Comparison of ENCODE assay signal across 24 mouse cellular contexts in genomic region chr4:118505551-118505950, GRCm38 (mm10). TPM values are rescaled to one million over a fixed set of nuclear protein-coding genes. Genes with fewer than 3 reads are reported as not detected.
DNase-seq lines count a peak whose midpoint lies in the region; ATAC-seq and TF ChIP-seq lines count a peak whose summit lies in the region.
"Had no signal": no experiment of that assay in that cellular context is flagged by ENCODE, and none has a peak within 500 bp of the region (broad histone marks: within the 10 kb centered on the region; RNA-seq: fewer than 3 reads in every experiment).

No protein-coding gene starts in this region.

- 17% methylated on average over 3 of the region's 3 CpGs for WGBS in heart, adult 2 months
- WGBS in heart, embryonic 12.5 days = 57% methylated on average over 3 of the region's 3 CpGs
- 61% methylated on average over 3 of the region's 3 CpGs for WGBS in midbrain, embryonic 14.5 days

- H3K4me2 ChIP-seq in heart, embryonic 12.5 days = no peak overlapping the region
- H3K4me2 ChIP-seq in midbrain, embryonic 14.5 days (ENCODE audit: low read length) = no peak overlapping the region
- H3K4me2 ChIP-seq: midbrain, embryonic 12.5 days had no signal

- H3K9me3 ChIP-seq in heart, embryonic 12.5 days (replicated peaks) = no peaks in the 10 kb centered on the region
- H3K9me3 ChIP-seq in midbrain, embryonic 14.5 days (ENCODE audit: control insufficient read depth, low read length) = no peaks in the 10 kb centered on the region
- H3K9me3 ChIP-seq: embryonic facial prominence, embryonic 10.5 days; midbrain, embryonic 12.5 days had no signal

- H3K27me3 ChIP-seq in heart, adult 2 months (ENCODE audit: control insufficient read depth, insufficient read depth, low read length) = no peaks in the 10 kb centered on the region
- H3K27me3 ChIP-seq in heart, embryonic 12.5 days (replicated peaks) = no peaks in the 10 kb centered on the region
- H3K27me3 ChIP-seq in midbrain, embryonic 14.5 days (ENCODE audit: control insufficient read depth, insufficient read depth, low read length) = no peaks in the 10 kb centered on the region
- H3K27me3 ChIP-seq: midbrain, embryonic 12.5 days had no signal

- no peak overlapping the region for H3K4me3 ChIP-seq in heart, adult 2 months
- no peak overlapping the region for H3K4me3 ChIP-seq in heart, embryonic 12.5 days
- H3K4me3 ChIP-seq in midbrain, embryonic 14.5 days (replicated peaks; ENCODE audit: low read depth, low read length) = no peak overlapping the region
- H3K4me3 ChIP-seq: embryonic facial prominence, embryonic 10.5 days; erythroblast, embryonic 14.5 days; midbrain, embryonic 12.5 days; myocyte had no signal

- peak; percentile 70 for TF ChIP-seq EP300 in heart, adult 2 months (IDR thresholded peaks at IDR 0.05; ENCODE audit: insufficient read depth, low read depth, low read length)

- H3K36me3 ChIP-seq in heart, adult 2 months (ENCODE audit: control insufficient read depth, insufficient read depth, low read length) = peaks cover 3% of the 10 kb centered on the region; the same call in 1 of the 2 replicates
- H3K36me3 ChIP-seq in heart, embryonic 12.5 days = no peaks in the 10 kb centered on the region
- no peaks in the 10 kb centered on the region for H3K36me3 ChIP-seq in midbrain, embryonic 14.5 days (ENCODE audit: control insufficient read depth, insufficient read depth, low read length)
- H3K36me3 ChIP-seq: embryonic facial prominence, embryonic 10.5 days; midbrain, embryonic 12.5 days had no signal

- no peak for ATAC-seq in heart, embryonic 12.5 days (ENCODE audit: insufficient number of reproducible peaks, low FRiP score)
- ATAC-seq in midbrain, embryonic 14.5 days (ENCODE audit: low FRiP score, low TSS enrichment) = no peak
- no peak for ATAC-seq in frontal cortex, adult (ENCODE audit: low TSS enrichment)
- ATAC-seq in megakaryocyte, adult 5-6 weeks (ENCODE audit: poor library complexity, severe bottlenecking) = no peak

- DNase-seq in heart, adult 2 months = peak in 1 of 2 experiments; percentile 37
- DNase-seq in 3134 (ENCODE audit: extremely low read depth, insufficient read length, low spot score) = peak; percentile 47
- DNase-seq in MN1 (ENCODE audit: low spot score) = peak; percentile 10
- peak; percentile 24 to 39 for DNase-seq in heart, postnatal 14 days
- DNase-seq in midbrain, embryonic 14.5 days = no peak
- DNase-seq: cerebellum, adult 11-12 months; cerebellum, postnatal 36 days; gastrocnemius, postnatal 14 days; kidney, adult 18-20 months; kidney, postnatal 36 days; liver; right cerebral cortex, postnatal 4 days; thymus, adult 18-20 months had no signal

- no peaks in the 10 kb centered on the region for H3K79me2 ChIP-seq in heart, adult 2 months (replicated peaks; ENCODE audit: control insufficient read depth, insufficient read depth, low read length)

- TF ChIP-seq CTCF in heart, adult 2 months (IDR thresholded peaks at IDR 0.05) = no peak

- intact Hi-C loops in heart, adult 2 months (cut with DNase I) = no loop called here
- intact Hi-C loops in heart, postnatal 14 days (cut with DNase I) = no loop called here

- peaks cover 5% of the 10 kb centered on the region for H3K4me1 ChIP-seq in heart, adult 2 months (ENCODE audit: control insufficient read depth, insufficient read depth, low read length)
- H3K4me1 ChIP-seq in heart, embryonic 12.5 days (replicated peaks) = no peaks in the 10 kb centered on the region
- no peaks in the 10 kb centered on the region for H3K4me1 ChIP-seq in midbrain, embryonic 14.5 days (ENCODE audit: control insufficient read depth, insufficient read depth, low read length)

- no peak overlapping the region for H3K9ac ChIP-seq in heart, adult 2 months (ENCODE audit: low read depth, low read length)
- no peak overlapping the region for H3K9ac ChIP-seq in heart, embryonic 12.5 days
- H3K9ac ChIP-seq in midbrain, embryonic 14.5 days (replicated peaks; ENCODE audit: low read length) = no peak overlapping the region
- H3K9ac ChIP-seq: midbrain, embryonic 12.5 days had no signal

- H3K27ac ChIP-seq in heart, adult 2 months = peak overlapping the region; percentile 65
- no peak overlapping the region for H3K27ac ChIP-seq in heart, embryonic 12.5 days (ENCODE audit: poor library complexity, severe bottlenecking)
- no peak overlapping the region for H3K27ac ChIP-seq in midbrain, embryonic 14.5 days (replicated peaks; ENCODE audit: low read depth, low read length)
- H3K27ac ChIP-seq: embryonic facial prominence, embryonic 10.5 days; midbrain, embryonic 12.5 days had no signal

- TF ChIP-seq POLR2A in heart, adult 2 months (IDR thresholded peaks at IDR 0.05; ENCODE audit: insufficient read depth, low read depth, low read length) = no peak

RNA-seq across cellular contexts. Expression of gene Tie1, which starts 15.7 kb away (rescaled TPM):
- total RNA-seq in heart, adult 2 months (2021) = 10 to 100 TPM; 59.8 to 63.3 TPM
- polyA plus RNA-seq in heart, adult 2 months (2012; rRNA removed) = 66.8 and 82.3 TPM in 2 replicates
- polyA plus RNA-seq in heart, embryonic 12.5 days (2016; fragmentation: Nextera tagmentation; extraction: Ambion mirVana) = 65.8 and 69.4 TPM in 2 replicates
- total RNA-seq in heart, postnatal 14 days (2021) = 100 to 1,000 TPM; 101 to 106 TPM
- polyA plus RNA-seq in midbrain, embryonic 14.5 days (2014; fragmentation: Nextera tagmentation; extraction: Ambion mirVana) = 8.1 and 12.0 TPM in 2 replicates
- total RNA-seq in megakaryocyte, adult 5-6 weeks (2015) = 0.27 and 0.34 TPM in 2 replicates
- 0.16 and 0.26 TPM in 2 replicates for total RNA-seq in megakaryocyte, adult 5-6 weeks (2017)
- total RNA-seq: CH12.LX; neutrophil, adult 5-6 weeks had no signal
- polyA plus RNA-seq: myocyte had no signal

RNA-seq across cellular contexts. Expression of gene 2610528J11Rik, which starts 21.2 kb away (rescaled TPM):
- not detected for total RNA-seq in heart, adult 2 months (2021)
- 0.37 TPM in 1 of 2 replicates, not detected in the other for polyA plus RNA-seq in heart, adult 2 months (2012; rRNA removed)
- polyA plus RNA-seq in heart, embryonic 12.5 days (2016; fragmentation: Nextera tagmentation; extraction: Ambion mirVana) = 0.27 and 0.31 TPM in 2 replicates
- not detected for total RNA-seq in heart, postnatal 14 days (2021)
- polyA plus RNA-seq in midbrain, embryonic 14.5 days (2014; fragmentation: Nextera tagmentation; extraction: Ambion mirVana) = not detected in 2 replicates
- total RNA-seq in megakaryocyte, adult 5-6 weeks (2015) = not detected in 2 replicates
- not detected in 2 replicates for total RNA-seq in megakaryocyte, adult 5-6 weeks (2017)
- total RNA-seq: CH12.LX; gastrocnemius, postnatal 14 days; layer of hippocampus, postnatal 14 days; left cerebral cortex, postnatal 25 days; neutrophil, adult 5-6 weeks had no signal
- polyA plus RNA-seq: myocyte had no signal

RNA-seq across cellular contexts. Expression of gene Tmem125, which starts 38.3 kb away (rescaled TPM):
- not detected for total RNA-seq in heart, adult 2 months (2021)
- polyA plus RNA-seq in heart, adult 2 months (2012; rRNA removed) = 0.44 and 0.70 TPM in 2 replicates
- polyA plus RNA-seq in heart, embryonic 12.5 days (2016; fragmentation: Nextera tagmentation; extraction: Ambion mirVana) = 0.18 and 0.23 TPM in 2 replicates
- under 1 TPM; 0.22 to 0.26 TPM for total RNA-seq in heart, postnatal 14 days (2021)
- polyA plus RNA-seq in midbrain, embryonic 14.5 days (2014; fragmentation: Nextera tagmentation; extraction: Ambion mirVana) = not detected in 2 replicates
- total RNA-seq in megakaryocyte, adult 5-6 weeks (2015) = 0.18 TPM in 1 of 2 replicates, not detected in the other
- not detected in 2 replicates for total RNA-seq in megakaryocyte, adult 5-6 weeks (2017)
- total RNA-seq: CH12.LX had no signal
- polyA plus RNA-seq: erythroblast, embryonic 14.5 days; myocyte had no signal

RNA-seq across cellular contexts. Expression of gene Mpl, which starts 48.2 kb away (rescaled TPM):
- 1 to 10 TPM in 1 of 2 experiments, under 1 TPM in 1; 0.31 to 1.5 TPM for total RNA-seq in heart, adult 2 months (2021)
- polyA plus RNA-seq in heart, adult 2 months (2012; rRNA removed) = 0.67 and 1.3 TPM in 2 replicates
- 2.9 and 3.9 TPM in 2 replicates for polyA plus RNA-seq in heart, embryonic 12.5 days (2016; fragmentation: Nextera tagmentation; extraction: Ambion mirVana)
- under 1 TPM; 0.10 to 0.17 TPM for total RNA-seq in heart, postnatal 14 days (2021)
- polyA plus RNA-seq in midbrain, embryonic 14.5 days (2014; fragmentation: Nextera tagmentation; extraction: Ambion mirVana) = 0.13 TPM in 1 of 2 replicates, not detected in the other
- 0.36 TPM in 1 of 2 replicates, not detected in the other for total RNA-seq in megakaryocyte, adult 5-6 weeks (2015)
- not detected in 2 replicates for total RNA-seq in megakaryocyte, adult 5-6 weeks (2017)
- total RNA-seq: CH12.LX; gastrocnemius, postnatal 14 days had no signal
- polyA plus RNA-seq: myocyte had no signal

Comparison
In these comparisons a context has a peak if more than half of its experiments do, and no peak if none do; other contexts are left out.
1. RNA of gene Tie1, which starts 15.7 kb away (total RNA-seq): 101 to 106 TPM in heart, postnatal 14 days and 59.8 to 63.3 TPM in heart, adult 2 months; 0.16 to 0.34 TPM in megakaryocyte, adult 5-6 weeks; every median in the first group is over 10 times any median in the second.